Mouse (Mus musculus): ENCODE results near the gene Csrnp2.

DNA sequence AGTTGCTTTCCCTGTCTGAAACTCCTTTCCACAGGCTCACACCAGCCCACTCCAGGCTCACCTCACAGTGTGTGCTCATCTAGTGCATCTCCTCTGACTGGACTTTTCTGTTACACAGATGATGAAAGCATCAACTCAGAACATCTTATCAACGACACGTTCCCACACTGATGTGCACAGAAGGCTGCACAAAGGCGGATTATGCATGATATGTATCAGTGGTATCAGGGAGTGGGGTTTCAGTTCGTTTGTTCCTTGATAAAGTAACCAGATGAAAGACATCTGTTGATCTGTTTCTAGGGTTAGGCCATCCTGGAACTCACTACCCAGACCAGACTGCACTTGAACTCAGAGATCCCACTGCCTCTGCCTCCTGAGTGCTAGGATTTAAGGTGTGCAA is 18.1 kb upstream of the Csrnp2 start:
- TF ChIP-seq CTCF (IDR thresholded peaks at IDR 0.05; ENCODE audit: borderline replicate concordance, insufficient read depth, low read length) (no peak), POLR2A (IDR thresholded peaks at IDR 0.05; ENCODE audit: low read depth, low read length) (no peak)

Measured in embryonic fibroblast, embryonic 13.5 days (primary cell).